Mouse (Mus musculus) heart, embryonic 11.5 days (tissue): ENCODE results near the gene Lair1. TPM values are rescaled to one million over a fixed set of nuclear protein-coding genes. Genes with fewer than 3 reads are reported as not detected.

ENCODE experiments used
- ATAC-seq: fragments of 200-750 bp; cut with Nextera tagmentation; replicated peaks from 2 replicates; pipeline ENCODE4 v1.8.0; 2017; ENCODE audit warnings: moderate library complexity; ENCODE audit not compliant: insufficient number of reproducible peaks, low FRiP score, low TSS enrichment
- H3K27ac ChIP-seq: fragments of 300-500 bp; sonication (generic); 2 replicates; pipeline ENCODE4 v1.5.1; 2014; ENCODE audit warnings: mild to moderate bottlenecking, low read depth, low read length
- H3K27me3 ChIP-seq: fragments of 300-500 bp; sonication (generic); 2 replicates; pipeline ENCODE4 v1.6.1; 2014; ENCODE audit warnings: mild to moderate bottlenecking, low read length, mixed read lengths; ENCODE audit not compliant: control insufficient read depth, insufficient read depth
- H3K36me3 ChIP-seq: fragments of 300-500 bp; sonication (generic); 2 replicates; pipeline ENCODE4 v1.6.1; 2014; ENCODE audit warnings: mild to moderate bottlenecking, low read length, moderate library complexity, mixed read lengths; ENCODE audit not compliant: control insufficient read depth, insufficient read depth
- H3K4me1 ChIP-seq: fragments of 300-500 bp; sonication (generic); 2 replicates; pipeline ENCODE4 v1.6.1; 2014; ENCODE audit warnings: low read length; ENCODE audit not compliant: control insufficient read depth, insufficient read depth
- H3K4me2 ChIP-seq: fragments of 300-500 bp; sonication (generic); 2 replicates; pipeline ENCODE4 v1.6.1; 2014; ENCODE audit warnings: mild to moderate bottlenecking, moderate library complexity
- H3K4me3 ChIP-seq: fragments of 300-500 bp; sonication (generic); 2 replicates; pipeline ENCODE4 v1.5.1; 2014; ENCODE audit warnings: low read depth, low read length
- H3K9ac ChIP-seq: fragments of 300-500 bp; sonication (generic); 2 replicates; pipeline ENCODE4 v1.6.1; 2014; ENCODE audit warnings: mild to moderate bottlenecking, low read depth, low read length, moderate library complexity
- H3K9me3 ChIP-seq: fragments of 300-500 bp; sonication (generic); replicated peaks from 2 replicates; pipeline ENCODE4 v1.6.1; 2016; ENCODE audit warnings: low read length; ENCODE audit not compliant: control insufficient read depth
- WGBS: fragments of 180-500 bp; shearing (Covaris S2); extraction: QIAGEN DNeasy Blood & Tissue Kit; methylation state at CpG from one replicate; pipeline ENCODE4 v1.1.7; 2014; ENCODE audit not compliant: insufficient replicate concordance; 5-methylcytosine and 5-hydroxymethylcytosine counted together
- polyA plus RNA-seq: library from polyadenylated mRNA; unstranded; fragments of >200 nt; fragmentation: Nextera tagmentation; extraction: Ambion mirVana; gene quantifications from 2 replicates; pipeline ENCODE4 v1.2.1, GENCODE M21; 2014

Lair1 gene
- polyA plus RNA-seq, 1 experiment from 2014 or later, result 0.86 TPM

DNA sequence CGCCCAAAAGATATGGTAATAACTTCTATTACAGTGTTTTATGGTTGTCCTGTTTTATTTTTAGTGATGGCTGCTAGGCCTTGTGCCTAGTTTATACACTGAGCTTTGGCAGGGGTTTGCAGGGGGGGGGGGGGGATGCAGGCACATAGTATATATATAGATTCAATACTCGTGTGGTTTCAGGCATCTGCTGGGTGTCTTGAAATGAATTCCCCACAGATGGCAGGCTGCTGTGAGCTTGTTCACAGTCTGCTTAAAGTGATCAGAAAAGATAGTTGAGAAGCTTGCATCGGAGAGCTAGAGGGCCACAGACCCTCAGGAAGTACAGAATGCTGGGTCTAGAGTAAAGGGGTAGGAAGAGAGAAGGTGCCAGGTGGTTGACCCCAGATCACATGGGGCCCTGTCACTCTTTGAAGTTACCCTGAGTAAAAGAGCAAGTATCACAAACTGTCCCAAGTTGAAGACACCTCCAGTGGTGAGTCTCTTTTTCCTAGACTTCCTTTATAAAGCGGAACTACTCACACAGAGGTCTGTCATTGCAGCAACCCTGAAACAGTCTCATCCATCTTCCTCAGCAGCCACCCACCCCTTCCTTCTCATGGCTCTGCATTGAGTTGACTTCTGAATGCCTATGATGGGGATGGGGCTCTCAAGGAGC is 24.4 kb upstream of the Lair1 start:
- Histone ChIP-seq H3K9me3 (no peaks in the 10 kb centered on the region), H3K36me3 (no peaks in the 10 kb centered on the region), H3K27me3 (no peaks in the 10 kb centered on the region), H3K9ac (no peak overlapping the region), H3K4me3 (no peak overlapping the region), H3K4me1 (peaks cover 2% of the 10 kb centered on the region; the same call in 1 of the 2 replicates), H3K4me2 (no peak overlapping the region), H3K27ac (no peak overlapping the region)
- no peak for ATAC-seq
- WGBS, result 72% methylated on average over 4 of the region's 4 CpGs

DNA sequence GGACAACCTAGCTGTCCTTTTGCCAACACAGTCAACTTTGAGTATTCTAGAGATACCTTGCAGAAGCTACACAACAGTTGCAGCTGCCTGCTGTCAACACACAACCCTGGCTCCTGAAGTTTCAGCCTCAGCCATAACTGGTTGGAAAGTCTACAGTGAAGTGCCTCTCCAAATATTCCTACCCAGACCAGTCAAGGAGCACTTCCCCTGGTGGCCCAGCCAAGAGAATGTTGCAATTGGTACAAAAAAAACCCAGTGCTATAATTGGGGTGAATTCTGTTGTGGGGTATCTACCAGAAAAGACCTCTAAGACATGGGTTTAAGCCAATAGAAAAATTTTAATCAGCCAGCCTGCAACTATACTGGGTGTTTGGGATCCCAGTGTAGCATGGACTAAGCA is 22.6 kb upstream of the Lair1 start:
- no peak overlapping the region for H3K4me2 ChIP-seq
- no peak for ATAC-seq

DNA sequence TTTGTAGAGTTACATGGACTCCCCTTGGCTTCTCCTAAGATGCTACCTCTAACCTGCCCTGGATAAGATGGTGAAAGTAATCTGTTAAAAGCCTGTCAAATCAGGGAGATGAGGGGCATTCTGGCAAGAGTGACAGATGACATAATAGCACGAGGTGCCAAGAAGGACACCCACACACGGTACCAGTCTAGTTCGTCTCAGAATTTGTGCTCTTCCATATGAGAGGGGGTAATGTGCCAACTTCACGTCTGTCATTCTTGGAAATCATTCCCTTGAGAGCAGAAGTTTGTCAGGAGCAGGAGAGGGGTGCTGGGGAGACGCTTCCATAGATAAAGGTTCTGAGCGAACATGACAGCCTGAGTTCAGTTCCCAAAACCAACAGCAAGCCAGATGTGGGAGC is 21.2 kb upstream of the Lair1 start:
- Histone ChIP-seq H3K4me2 (no peak overlapping the region), H3K36me3 (no peaks in the 10 kb centered on the region), H3K9ac (no peak overlapping the region), H3K9me3 (no peaks in the 10 kb centered on the region), H3K4me3 (no peak overlapping the region), H3K27ac (no peak overlapping the region), H3K27me3 (no peaks in the 10 kb centered on the region), H3K4me1 (no peaks in the 10 kb centered on the region)
- WGBS, result 71% methylated on average over 6 of the region's 6 CpGs
- no peak for ATAC-seq

More for the DNA sequence above, 22.6 kb upstream of the Lair1 start:
- Histone ChIP-seq H3K9ac (no peak overlapping the region), H3K27ac (no peak overlapping the region), H3K9me3 (no peaks in the 10 kb centered on the region), H3K4me1 (no peaks in the 10 kb centered on the region), H3K36me3 (no peaks in the 10 kb centered on the region), H3K4me3 (no peak overlapping the region), H3K27me3 (no peaks in the 10 kb centered on the region)

DNA sequence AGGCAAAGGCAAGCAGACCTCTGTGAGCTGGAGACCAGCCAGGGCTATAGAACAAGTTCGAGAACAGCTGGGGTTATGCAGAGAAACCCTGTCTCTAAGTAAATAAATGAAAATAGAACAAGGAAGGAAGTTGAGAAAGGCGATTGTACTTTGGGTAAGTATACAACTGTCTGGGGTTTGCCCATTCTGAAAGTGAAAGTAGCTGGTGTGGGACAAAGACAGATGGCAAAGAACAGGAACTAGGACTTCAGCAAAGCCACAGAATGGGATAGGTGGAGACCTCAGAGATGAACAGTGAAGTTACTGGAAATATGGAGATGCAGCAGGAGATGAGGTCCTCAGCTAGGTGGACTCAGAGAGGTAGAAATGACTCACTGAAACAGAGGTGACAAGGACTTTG is 19.8 kb upstream of the Lair1 start:
- no peak overlapping the region for H3K4me2 ChIP-seq
- no peaks in the 10 kb centered on the region for H3K4me1 ChIP-seq
- H3K9ac ChIP-seq, result no peak overlapping the region
- H3K9me3 ChIP-seq, result no peaks in the 10 kb centered on the region
- ATAC-seq, result no peak
- H3K4me3 ChIP-seq, result no peak overlapping the region
- H3K36me3 ChIP-seq, result no peaks in the 10 kb centered on the region
- H3K27ac ChIP-seq, result no peak overlapping the region
- no peaks in the 10 kb centered on the region for H3K27me3 ChIP-seq
- 43% methylated on average over 2 of the region's 2 CpGs for WGBS

DNA sequence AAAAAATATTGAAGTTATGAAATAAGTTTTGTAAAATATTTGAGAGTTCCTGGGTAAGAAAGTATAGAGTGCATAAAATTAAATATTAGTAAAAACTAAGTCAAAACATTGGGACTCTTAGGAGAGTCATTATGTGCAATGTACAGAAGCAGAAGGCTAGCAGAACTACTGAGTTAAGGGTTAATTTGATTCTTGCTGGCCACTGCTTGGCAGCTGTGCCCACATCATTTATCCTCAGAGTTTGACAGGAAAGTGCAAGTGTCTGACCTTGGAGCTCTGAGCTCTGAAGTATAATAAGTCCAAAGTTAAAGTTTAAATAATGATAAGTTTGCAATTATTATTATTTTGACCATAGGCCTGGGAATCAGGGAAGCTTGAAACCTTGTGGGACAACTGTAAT is 18.7 kb upstream of the Lair1 start:
- Histone ChIP-seq H3K27ac (no peak overlapping the region), H3K4me1 (no peaks in the 10 kb centered on the region), H3K4me3 (no peak overlapping the region), H3K9ac (no peak overlapping the region), H3K4me2 (no peak overlapping the region), H3K27me3 (no peaks in the 10 kb centered on the region), H3K36me3 (no peaks in the 10 kb centered on the region), H3K9me3 (no peaks in the 10 kb centered on the region)
- ATAC-seq, result no peak

DNA sequence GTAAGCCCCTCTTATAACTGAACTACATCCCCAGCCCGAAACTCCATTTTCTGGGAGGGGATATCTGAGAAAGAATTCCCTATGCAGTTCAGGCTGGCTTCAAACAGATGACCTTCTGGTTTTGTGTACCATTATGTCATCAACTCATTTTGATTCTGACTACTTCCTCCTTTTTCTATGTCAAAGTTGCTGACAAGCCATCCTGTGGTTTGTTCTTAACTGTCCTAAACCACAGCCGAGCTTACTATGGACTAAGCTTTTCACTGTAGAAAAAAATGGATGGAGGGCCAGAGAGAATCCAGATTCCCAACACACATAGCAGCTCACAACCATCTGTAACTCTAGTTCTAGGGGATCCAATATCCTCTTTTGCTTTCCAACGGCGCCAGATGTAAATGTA is 17.5 kb upstream of the Lair1 start:
- Histone ChIP-seq H3K4me1 (no peaks in the 10 kb centered on the region), H3K4me3 (no peak overlapping the region), H3K9me3 (no peaks in the 10 kb centered on the region), H3K4me2 (no peak overlapping the region), H3K9ac (no peak overlapping the region), H3K27ac (no peak overlapping the region), H3K27me3 (no peaks in the 10 kb centered on the region), H3K36me3 (no peaks in the 10 kb centered on the region)
- 79% methylated on average over 4 of the region's 4 CpGs for WGBS
- ATAC-seq, result no peak

DNA sequence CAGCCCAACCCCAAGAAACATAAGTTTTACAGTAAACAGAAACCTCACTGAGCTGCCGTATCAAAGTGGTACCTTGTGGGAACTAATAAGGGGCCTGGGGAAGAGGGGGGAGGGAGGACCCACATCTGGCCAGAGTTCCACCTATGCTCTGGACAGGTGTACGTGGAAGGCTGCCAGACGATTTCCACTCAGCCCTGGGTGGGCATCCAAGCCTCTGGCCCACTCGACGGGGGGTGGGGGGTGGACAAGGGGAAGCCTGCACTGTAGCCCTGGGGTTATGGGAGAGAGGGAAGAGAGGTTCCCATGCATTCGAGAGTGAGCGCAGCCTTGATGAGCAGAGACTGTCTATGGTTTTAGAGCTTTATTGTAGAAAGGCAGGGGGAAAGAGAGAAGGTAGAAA is 16.5 kb upstream of the Lair1 start:
- H3K27me3 ChIP-seq, result no peaks in the 10 kb centered on the region
- H3K9me3 ChIP-seq, result no peaks in the 10 kb centered on the region
- WGBS, result 79% methylated on average over 7 of the region's 7 CpGs
- no peak overlapping the region for H3K4me2 ChIP-seq
- no peaks in the 10 kb centered on the region for H3K4me1 ChIP-seq
- no peak overlapping the region for H3K4me3 ChIP-seq
- no peak overlapping the region for H3K27ac ChIP-seq
- no peak for ATAC-seq
- H3K36me3 ChIP-seq, result no peaks in the 10 kb centered on the region
- no peak overlapping the region for H3K9ac ChIP-seq

DNA sequence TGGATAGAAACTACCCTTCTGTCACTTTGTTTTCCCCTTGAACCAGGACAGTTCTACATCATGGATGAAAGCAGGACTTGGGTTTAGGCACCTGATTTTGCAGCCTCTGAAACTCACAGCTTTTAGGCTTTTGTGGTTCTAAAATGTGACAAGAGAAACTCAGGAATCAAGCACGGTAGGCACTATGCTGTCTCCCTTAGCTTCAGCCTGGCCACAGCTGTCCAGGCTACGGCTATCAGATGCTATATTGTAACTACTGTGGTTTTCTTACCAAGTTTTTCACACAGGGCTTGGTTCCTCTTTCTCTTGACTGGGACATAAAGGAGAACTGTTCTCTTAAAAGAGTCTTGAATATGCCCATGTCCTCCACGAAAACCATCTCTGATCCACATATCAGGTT is 10.1 kb upstream of the Lair1 start:
- H3K36me3 ChIP-seq, result no peaks in the 10 kb centered on the region
- no peak overlapping the region for H3K4me2 ChIP-seq
- no peak for ATAC-seq
- H3K27ac ChIP-seq, result no peak overlapping the region
- WGBS, result 65% methylated on average over 3 of the region's 3 CpGs
- no peak overlapping the region for H3K9ac ChIP-seq
- H3K9me3 ChIP-seq, result no peaks in the 10 kb centered on the region
- no peaks in the 10 kb centered on the region for H3K4me1 ChIP-seq
- no peaks in the 10 kb centered on the region for H3K27me3 ChIP-seq
- H3K4me3 ChIP-seq, result no peak overlapping the region

DNA sequence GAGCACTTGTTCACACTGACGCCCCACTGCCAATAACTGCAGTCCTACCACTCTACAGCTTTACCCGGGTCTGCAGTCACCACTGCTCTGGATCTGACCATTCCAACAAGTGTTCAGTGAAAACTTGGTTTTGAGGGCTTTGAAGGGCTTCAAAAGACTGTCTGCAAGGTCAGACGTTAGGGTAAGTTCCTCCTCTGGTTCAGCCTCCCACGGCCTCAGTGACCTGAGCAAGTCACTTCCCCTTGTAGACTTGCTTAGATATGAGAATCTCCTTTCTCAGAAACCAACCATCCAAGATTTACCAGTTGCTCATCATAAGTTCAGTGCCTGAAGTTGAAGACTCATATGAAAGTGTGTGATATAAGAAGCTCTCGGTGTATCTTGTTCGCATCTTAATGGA is 8.1 kb upstream of the Lair1 start:
- WGBS, result 78% methylated on average over 6 of the region's 6 CpGs
- no peaks in the 10 kb centered on the region for H3K4me1 ChIP-seq
- H3K27me3 ChIP-seq, result no peaks in the 10 kb centered on the region

More for the DNA sequence above, 8.1 kb upstream of the Lair1 start:
- Histone ChIP-seq H3K4me3 (no peak overlapping the region), H3K27ac (no peak overlapping the region), H3K9ac (no peak overlapping the region), H3K4me2 (no peak overlapping the region), H3K36me3 (no peaks in the 10 kb centered on the region), H3K9me3 (no peaks in the 10 kb centered on the region)
- ATAC-seq, result no peak
